Mouse (Mus musculus) lung, postnatal 0 days (tissue): ENCODE data around the gene Sdf2l1. TPM values are rescaled to one million over a fixed set of nuclear protein-coding genes. Genes with fewer than 3 reads are reported as not detected.
A peak's percentile ranks its signal among the peaks of the same experiment; 100 is the strongest.

Experiments
- ATAC-seq: fragments of 200-750 bp; cut with Nextera tagmentation; 2 replicates; pipeline ENCODE4 v1.8.0; 2017; ENCODE audit warnings: moderate library complexity
- DNase-seq: peaks from one replicate; pipeline ENCODE4 v3.0.0-alpha.2; 2016; ENCODE audit warnings: low spot score
- H3K27ac ChIP-seq: fragments of 300-500 bp; sonication (generic); 2 replicates; pipeline ENCODE4 v1.5.1; 2014; ENCODE audit warnings: antibody characterized with exemption, mild to moderate bottlenecking, low read length, mixed read lengths
- H3K27me3 ChIP-seq: fragments of 300-500 bp; sonication (generic); replicated peaks from 2 replicates; pipeline ENCODE4 v1.6.1; 2014; ENCODE audit warnings: low read length, mixed read lengths; ENCODE audit not compliant: insufficient read depth
- H3K36me3 ChIP-seq: fragments of 300-500 bp; sonication (generic); 2 replicates; pipeline ENCODE4 v1.6.1; 2014; ENCODE audit warnings: low read length, mixed read lengths; ENCODE audit not compliant: insufficient read depth
- H3K4me1 ChIP-seq: fragments of 300-500 bp; sonication (generic); 2 replicates; pipeline ENCODE4 v1.6.1; 2014; ENCODE audit warnings: antibody characterized with exemption, low read depth, low read length, mixed read lengths; ENCODE audit not compliant: insufficient read depth
- H3K4me2 ChIP-seq: fragments of 300-500 bp; sonication (generic); replicated peaks from 2 replicates; pipeline ENCODE4 v1.6.1; 2014; ENCODE audit warnings: low read depth, mild to moderate bottlenecking, low read length, moderate library complexity, mixed read lengths
- H3K4me3 ChIP-seq: fragments of 300-500 bp; sonication (generic); 2 replicates; pipeline ENCODE4 v1.5.1; 2014; ENCODE audit warnings: low read depth, low read length
- H3K9ac ChIP-seq: fragments of 300-500 bp; sonication (generic); replicated peaks from 2 replicates; pipeline ENCODE4 v1.6.1; 2014; ENCODE audit warnings: low read depth, mild to moderate bottlenecking
- H3K9me3 ChIP-seq: fragments of 300-500 bp; sonication (generic); 2 replicates; pipeline ENCODE4 v1.6.1; 2016; ENCODE audit warnings: low read length, mixed read lengths
- CTCF ChIP-seq: IDR thresholded peaks from 2 replicates; pipeline ENCODE4 v1.5.1; 2016; ENCODE audit warnings: antibody characterized with exemption, mild to moderate bottlenecking
- EP300 ChIP-seq: IDR thresholded peaks from 2 replicates; pipeline ENCODE4 v1.6.1; 2016; ENCODE audit warnings: antibody characterized with exemption, mild to moderate bottlenecking, control low read depth
- WGBS: fragments of 180-500 bp; shearing (Covaris S2); extraction: QIAGEN DNeasy Blood & Tissue Kit; methylation state at CpG from one replicate; pipeline ENCODE4 v1.1.7; 2014; 5-methylcytosine and 5-hydroxymethylcytosine counted together
- polyA plus RNA-seq: library from polyadenylated mRNA; unstranded; fragments of >200 nt; fragmentation: Nextera tagmentation; extraction: Ambion mirVana; gene quantifications from 2 replicates; pipeline ENCODE4 v1.2.1, GENCODE M21; 2015

Gene Sdf2l1
- 20.6 and 34.6 TPM in 2 replicates for polyA plus RNA-seq

- no peak for TF ChIP-seq EP300
- TF ChIP-seq CTCF = peak; percentile 60
- H3K9me3 ChIP-seq = no peaks in the 10 kb centered on the region
- 0 out of 2 replicates have a peak, but pooled peaks cover 3% of the 10 kb centered on the region for H3K4me1 ChIP-seq
- DNase-seq = peak; percentile 99
- peak within 1 kb of the TSS; percentile 13; the same call in 1 of the 2 replicates for H3K9ac ChIP-seq
- no peaks in the 10 kb centered on the region for H3K36me3 ChIP-seq
- under 1% methylated on average over 46 of the region's 47 CpGs for WGBS
- no peak within 1 kb of the TSS for H3K27ac ChIP-seq
- H3K4me3 ChIP-seq = peak within 1 kb of the TSS; percentile 55
- peak; percentile 99 for ATAC-seq
- H3K4me2 ChIP-seq = peak within 1 kb of the TSS; percentile 95
- H3K27me3 ChIP-seq = no peaks in the 10 kb centered on the region
Observed at GRCm38 (mm10) chr16:17132089-17132905, at the start of gene Sdf2l1. Gene Sdf2l1 (minus strand): TSS chr16:17132383.

GRCm38 (mm10) chr16:17181382-17181781 lies 49.2 kb upstream of the Sdf2l1 start:
- H3K27ac ChIP-seq = no peak overlapping the region
- H3K4me3 ChIP-seq = no peak overlapping the region
- DNase-seq (peak; percentile 60), ATAC-seq (peak; percentile 46)
- peaks cover 5% of the 10 kb centered on the region; the same call in 1 of the 2 replicates for H3K36me3 ChIP-seq
- no peak overlapping the region for H3K9ac ChIP-seq
- 69% methylated on average over 4 of the region's 4 CpGs for WGBS
- no peaks in the 10 kb centered on the region for H3K27me3 ChIP-seq
- no peak overlapping the region for H3K4me2 ChIP-seq
- H3K4me1 ChIP-seq = no peaks in the 10 kb centered on the region; the same call in 1 of the 2 replicates
- TF ChIP-seq CTCF = no peak
- no peak for TF ChIP-seq EP300
- no peaks in the 10 kb centered on the region for H3K9me3 ChIP-seq

- Histone ChIP-seq H3K4me3 (no peak overlapping the region), H3K36me3 (no peaks in the 10 kb centered on the region; the same call in 1 of the 2 replicates), H3K4me2 (no peak overlapping the region), H3K9me3 (no peaks in the 10 kb centered on the region), H3K27me3 (no peaks in the 10 kb centered on the region), H3K9ac (no peak overlapping the region), H3K4me1 (no peaks in the 10 kb centered on the region; the same call in 1 of the 2 replicates), H3K27ac (no peak overlapping the region)
- WGBS = 89% methylated on average over 3 of the region's 3 CpGs
- ATAC-seq (no peak), DNase-seq (no peak)
- no peak for TF ChIP-seq EP300
- no peak for TF ChIP-seq CTCF
Observed at GRCm38 (mm10) chr16:17179706-17180105, 47.5 kb upstream of the Sdf2l1 start.

GRCm38 (mm10) chr16:17177623-17178170 lies 45.5 kb upstream of the Sdf2l1 start:
- Histone ChIP-seq H3K36me3 (peaks cover 9% of the 10 kb centered on the region; the same call in 1 of the 2 replicates), H3K27ac (no peak overlapping the region), H3K4me1 (no peaks in the 10 kb centered on the region; the same call in 1 of the 2 replicates), H3K4me3 (no peak overlapping the region), H3K9ac (no peak overlapping the region), H3K9me3 (no peaks in the 10 kb centered on the region), H3K27me3 (no peaks in the 10 kb centered on the region), H3K4me2 (no peak overlapping the region)
- no peak for DNase-seq
- 92% methylated on average over 1 of the region's 1 CpGs for WGBS
- no peak for TF ChIP-seq CTCF
- no peak for ATAC-seq

GRCm38 (mm10) chr16:17175765-17176164 lies 43.6 kb upstream of the Sdf2l1 start:
- no peaks in the 10 kb centered on the region for H3K9me3 ChIP-seq
- H3K36me3 ChIP-seq = peaks cover 16% of the 10 kb centered on the region
- WGBS = 89% methylated on average over 2 of the region's 2 CpGs
- ATAC-seq (no peak), DNase-seq (no peak)
- no peaks in the 10 kb centered on the region for H3K27me3 ChIP-seq
- H3K27ac ChIP-seq = no peak overlapping the region
- TF ChIP-seq EP300 (no peak), CTCF (no peak)
- no peak overlapping the region for H3K9ac ChIP-seq
- H3K4me1 ChIP-seq = no peaks in the 10 kb centered on the region
- no peak overlapping the region for H3K4me2 ChIP-seq
- no peak overlapping the region for H3K4me3 ChIP-seq

GRCm38 (mm10) chr16:17168049-17168448 lies 35.9 kb upstream of the Sdf2l1 start:
- no peak overlapping the region for H3K27ac ChIP-seq
- peaks cover 24% of the 10 kb centered on the region for H3K36me3 ChIP-seq
- no peak overlapping the region for H3K9ac ChIP-seq
- peak; percentile 80 for DNase-seq
- TF ChIP-seq CTCF (no peak), EP300 (peak; percentile 61)
- peak; percentile 88 for ATAC-seq
- 49% methylated on average over 5 of the region's 5 CpGs for WGBS
- no peaks in the 10 kb centered on the region for H3K27me3 ChIP-seq
- no peak overlapping the region for H3K4me3 ChIP-seq
- no peaks in the 10 kb centered on the region for H3K9me3 ChIP-seq
- no peak overlapping the region for H3K4me2 ChIP-seq
- no peaks in the 10 kb centered on the region for H3K4me1 ChIP-seq
